Mouse (Mus musculus): ENCODE measurements around the gene Pole2. TPM values are rescaled to one million over a fixed set of nuclear protein-coding genes. Genes with fewer than 3 reads are reported as not detected.

The Pole2 gene
- polyA plus RNA-seq, 1 experiment from 2014 or later: 26.2 TPM

DNA sequence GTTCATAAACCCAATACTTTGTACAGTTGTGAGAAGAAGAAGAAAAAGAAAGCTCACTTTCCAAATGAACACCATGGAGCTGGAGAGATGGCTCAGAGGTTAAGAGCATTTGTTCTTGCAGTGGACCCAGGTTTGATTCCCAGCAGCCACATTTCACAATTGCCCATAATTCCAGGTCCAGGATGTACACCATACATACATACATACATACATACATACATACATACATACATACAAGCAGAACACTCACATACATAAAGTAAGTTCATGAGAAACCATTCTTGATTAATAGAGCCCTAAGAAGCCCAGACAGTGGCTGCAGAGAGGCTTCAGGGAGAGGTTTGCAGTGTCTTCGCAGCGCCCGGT, 13.4 kb upstream of the Pole2 start:
- Histone ChIP-seq H3K27ac (ENCODE audit: low read length) (peak overlapping the region; percentile 84), H3K36me3 (ENCODE audit: insufficient read depth, low read length) (no peaks in the 10 kb centered on the region), H3K4me1 (ENCODE audit: insufficient read depth, low read length) (peaks cover 7% of the 10 kb centered on the region), H3K9me3 (ENCODE audit: low read length) (no peaks in the 10 kb centered on the region), H3K27me3 (ENCODE audit: insufficient read depth, low read length) (no peaks in the 10 kb centered on the region), H3K4me2 (replicated peaks; ENCODE audit: low read depth, low read length) (peak overlapping the region; percentile 60), H3K4me3 (ENCODE audit: low read length) (peak overlapping the region; percentile 77), H3K9ac (replicated peaks; ENCODE audit: low read length) (peak overlapping the region; percentile 93)
- ATAC-seq (ENCODE audit: low FRiP score, low TSS enrichment): no peak
- WGBS: 0% methylated on average over 3 of the region's 3 CpGs

GRCm38 (mm10) chr12:69240876-69241275, 12.9 kb upstream of the Pole2 start, which contains the start of gene Klhdc1:
Klhdc1 (plus strand) TSS chr12:69241176.
- no peak for ATAC-seq (ENCODE audit: low FRiP score, low TSS enrichment)
- Histone ChIP-seq H3K4me2 (replicated peaks; ENCODE audit: low read depth, low read length) (peak within 1 kb of the TSS; percentile 60), H3K36me3 (ENCODE audit: insufficient read depth, low read length) (no peaks in the 10 kb centered on the region), H3K4me1 (ENCODE audit: insufficient read depth, low read length) (peaks cover 7% of the 10 kb centered on the region), H3K9ac (replicated peaks; ENCODE audit: low read length) (peak within 1 kb of the TSS; percentile 93), H3K4me3 (ENCODE audit: low read length) (peak within 1 kb of the TSS; percentile 77), H3K9me3 (ENCODE audit: low read length) (no peaks in the 10 kb centered on the region), H3K27me3 (ENCODE audit: insufficient read depth, low read length) (no peaks in the 10 kb centered on the region), H3K27ac (ENCODE audit: low read length) (peak within 1 kb of the TSS; percentile 84)
- 70% methylated on average over 6 of the region's 6 CpGs for WGBS

- H3K4me1 ChIP-seq (ENCODE audit: insufficient read depth, low read length): peaks cover 7% of the 10 kb centered on the region
- no peak overlapping the region for H3K4me2 ChIP-seq (replicated peaks; ENCODE audit: low read depth, low read length)
- no peak for ATAC-seq (ENCODE audit: low FRiP score, low TSS enrichment)
- no peaks in the 10 kb centered on the region for H3K36me3 ChIP-seq (ENCODE audit: insufficient read depth, low read length)
- no peak overlapping the region for H3K4me3 ChIP-seq (ENCODE audit: low read length)
- WGBS: 43% methylated on average over 3 of the region's 3 CpGs
- H3K27ac ChIP-seq (ENCODE audit: low read length): no peak overlapping the region
- no peaks in the 10 kb centered on the region for H3K9me3 ChIP-seq (ENCODE audit: low read length)
- no peaks in the 10 kb centered on the region for H3K27me3 ChIP-seq (ENCODE audit: insufficient read depth, low read length)
- no peak overlapping the region for H3K9ac ChIP-seq (replicated peaks; ENCODE audit: low read length)
Measured at GRCm38 (mm10) chr12:69238284-69238683, 10.3 kb upstream of the Pole2 start.

DNA sequence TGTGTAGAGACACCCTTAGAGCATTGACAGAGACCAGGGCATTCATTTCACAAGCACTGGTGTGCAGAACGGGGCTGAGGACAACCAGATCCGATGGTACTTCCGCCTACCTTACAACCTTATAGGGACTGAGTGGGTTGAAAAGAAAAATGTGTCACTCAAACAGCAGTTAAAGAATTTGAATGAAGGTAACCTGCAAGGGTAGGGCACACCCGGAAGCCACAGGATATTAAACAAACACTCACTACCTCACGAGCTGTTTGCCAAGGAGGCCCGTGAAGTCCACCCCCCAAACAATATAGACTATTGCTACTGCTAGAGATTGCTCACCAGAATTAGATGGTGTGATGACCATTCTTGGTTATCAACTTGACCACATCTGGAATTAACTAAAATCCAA, 7.8 kb upstream of the Pole2 start:
- no peak for ATAC-seq (ENCODE audit: low FRiP score, low TSS enrichment)
- H3K27me3 ChIP-seq (ENCODE audit: insufficient read depth, low read length): no peaks in the 10 kb centered on the region
- H3K4me1 ChIP-seq (ENCODE audit: insufficient read depth, low read length): peaks cover under 1% of the 10 kb centered on the region; the same call in 1 of the 2 replicates
- no peaks in the 10 kb centered on the region for H3K36me3 ChIP-seq (ENCODE audit: insufficient read depth, low read length)
- no peak overlapping the region for H3K4me2 ChIP-seq (replicated peaks; ENCODE audit: low read depth, low read length)
- no peaks in the 10 kb centered on the region for H3K9me3 ChIP-seq (ENCODE audit: low read length)
- no peak overlapping the region for H3K4me3 ChIP-seq (ENCODE audit: low read length)
- H3K9ac ChIP-seq (replicated peaks; ENCODE audit: low read length): no peak overlapping the region
- no peak overlapping the region for H3K27ac ChIP-seq (ENCODE audit: low read length)
- 91% methylated on average over 6 of the region's 6 CpGs for WGBS

- Histone ChIP-seq H3K4me3 (ENCODE audit: low read length) (no peak overlapping the region), H3K36me3 (ENCODE audit: insufficient read depth, low read length) (0 out of 2 replicates have a peak, but pooled peaks cover 3% of the 10 kb centered on the region), H3K4me1 (ENCODE audit: insufficient read depth, low read length) (peaks cover 9% of the 10 kb centered on the region; the same call in 1 of the 2 replicates), H3K9me3 (ENCODE audit: low read length) (no peaks in the 10 kb centered on the region), H3K4me2 (replicated peaks; ENCODE audit: low read depth, low read length) (no peak overlapping the region), H3K27me3 (ENCODE audit: insufficient read depth, low read length) (no peaks in the 10 kb centered on the region), H3K27ac (ENCODE audit: low read length) (no peak overlapping the region), H3K9ac (replicated peaks; ENCODE audit: low read length) (no peak overlapping the region)
- 75% methylated on average over 2 of the region's 2 CpGs for WGBS
- no peak for ATAC-seq (ENCODE audit: low FRiP score, low TSS enrichment)
Measured at GRCm38 (mm10) chr12:69229251-69229650, 1.3 kb upstream of the Pole2 start.

DNA sequence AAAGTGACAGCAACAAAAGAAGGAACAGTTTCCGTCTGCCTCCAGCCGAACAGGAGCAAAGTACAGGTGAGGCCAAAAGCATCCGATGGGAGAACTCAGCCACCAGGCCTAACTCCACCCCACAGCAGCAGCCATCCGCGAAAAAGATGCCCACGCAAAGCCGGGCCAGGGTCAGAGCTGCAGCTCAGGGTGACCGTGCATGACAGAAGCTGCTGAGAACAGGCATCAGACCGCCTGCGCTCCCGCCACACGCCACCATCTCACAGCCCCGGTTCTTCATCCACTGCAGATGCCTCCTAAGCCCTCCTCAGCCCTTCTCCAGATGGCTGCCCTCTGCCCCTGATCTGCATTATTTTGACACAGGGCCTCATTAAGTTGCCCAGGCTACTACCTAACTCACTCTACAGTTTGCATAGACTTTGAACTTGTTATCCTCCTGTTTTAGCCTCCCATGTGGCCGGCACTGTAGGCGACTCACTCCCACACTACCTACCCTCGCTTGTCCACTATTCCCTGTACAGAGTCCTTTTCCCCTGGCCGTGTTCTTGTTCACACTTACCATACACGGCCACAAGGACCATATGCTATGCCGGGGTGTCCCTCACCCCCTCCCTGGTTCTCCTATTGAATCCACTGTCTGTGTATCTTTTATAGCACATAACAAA, 7.2 kb downstream of the Pole2 start:
- H3K4me1 ChIP-seq (ENCODE audit: insufficient read depth, low read length): 0 out of 2 replicates have a peak, but pooled peaks cover 8% of the 10 kb centered on the region
- peak; percentile 65 for ATAC-seq (ENCODE audit: low FRiP score, low TSS enrichment)
- H3K27ac ChIP-seq (ENCODE audit: low read length): no peak overlapping the region
- H3K9me3 ChIP-seq (ENCODE audit: low read length): no peaks in the 10 kb centered on the region
- no peaks in the 10 kb centered on the region for H3K27me3 ChIP-seq (ENCODE audit: insufficient read depth, low read length)
- 64% methylated on average over 19 of the region's 19 CpGs for WGBS
- H3K4me3 ChIP-seq (ENCODE audit: low read length): no peak overlapping the region
- no peak overlapping the region for H3K4me2 ChIP-seq (replicated peaks; ENCODE audit: low read depth, low read length)
- H3K9ac ChIP-seq (replicated peaks; ENCODE audit: low read length): peak overlapping the region; percentile 31
- H3K36me3 ChIP-seq (ENCODE audit: insufficient read depth, low read length): peaks cover 31% of the 10 kb centered on the region; the same call in 1 of the 2 replicates

GRCm38 (mm10) chr12:69216587-69216986, 11.4 kb downstream of the Pole2 start:
- H3K36me3 ChIP-seq (ENCODE audit: insufficient read depth, low read length): peaks cover 58% of the 10 kb centered on the region
- no peak overlapping the region for H3K4me3 ChIP-seq (ENCODE audit: low read length)
- WGBS: 95% methylated on average over 7 of the region's 7 CpGs

GRCm38 (mm10) chr12:69215000-69215785, 12.8 kb downstream of the Pole2 start:
- Histone ChIP-seq H3K27ac (ENCODE audit: low read length) (no peak overlapping the region), H3K4me3 (ENCODE audit: low read length) (no peak overlapping the region), H3K27me3 (ENCODE audit: insufficient read depth, low read length) (no peaks in the 10 kb centered on the region), H3K9me3 (ENCODE audit: low read length) (no peaks in the 10 kb centered on the region), H3K9ac (replicated peaks; ENCODE audit: low read length) (no peak overlapping the region), H3K36me3 (ENCODE audit: insufficient read depth, low read length) (peaks cover 56% of the 10 kb centered on the region), H3K4me2 (replicated peaks; ENCODE audit: low read depth, low read length) (no peak overlapping the region), H3K4me1 (ENCODE audit: insufficient read depth, low read length) (no peaks in the 10 kb centered on the region)
- no peak for ATAC-seq (ENCODE audit: low FRiP score, low TSS enrichment)
- 88% methylated on average over 3 of the region's 3 CpGs for WGBS

More at GRCm38 (mm10) chr12:69216587-69216986, 11.4 kb downstream of the Pole2 start:
- H3K4me2 ChIP-seq (replicated peaks; ENCODE audit: low read depth, low read length): no peak overlapping the region
- H3K9me3 ChIP-seq (ENCODE audit: low read length): no peaks in the 10 kb centered on the region
- no peak overlapping the region for H3K9ac ChIP-seq (replicated peaks; ENCODE audit: low read length)
- no peaks in the 10 kb centered on the region for H3K27me3 ChIP-seq (ENCODE audit: insufficient read depth, low read length)
- no peak overlapping the region for H3K27ac ChIP-seq (ENCODE audit: low read length)
- H3K4me1 ChIP-seq (ENCODE audit: insufficient read depth, low read length): 0 out of 2 replicates have a peak, but pooled peaks cover 8% of the 10 kb centered on the region
- ATAC-seq (ENCODE audit: low FRiP score, low TSS enrichment): no peak

- no peak overlapping the region for H3K4me2 ChIP-seq (replicated peaks; ENCODE audit: low read depth, low read length)
- WGBS: 91% methylated on average over 7 of the region's 7 CpGs
- H3K4me3 ChIP-seq (ENCODE audit: low read length): no peak overlapping the region
- no peaks in the 10 kb centered on the region for H3K9me3 ChIP-seq (ENCODE audit: low read length)
- no peak overlapping the region for H3K27ac ChIP-seq (ENCODE audit: low read length)
- H3K27me3 ChIP-seq (ENCODE audit: insufficient read depth, low read length): no peaks in the 10 kb centered on the region
- H3K36me3 ChIP-seq (ENCODE audit: insufficient read depth, low read length): peaks cover 60% of the 10 kb centered on the region
- H3K4me1 ChIP-seq (ENCODE audit: insufficient read depth, low read length): no peaks in the 10 kb centered on the region
- no peak for ATAC-seq (ENCODE audit: low FRiP score, low TSS enrichment)
- H3K9ac ChIP-seq (replicated peaks; ENCODE audit: low read length): no peak overlapping the region
Measured at GRCm38 (mm10) chr12:69214393-69214792, 13.6 kb downstream of the Pole2 start.

All from kidney, embryonic 16.5 days (tissue).